Mouse (Mus musculus) ES-E14 (cell line): ENCODE data around the gene Lcp2. TPM values are rescaled to one million over a fixed set of nuclear protein-coding genes. Genes with fewer than 3 reads are reported as not detected.

Experiments
- DNase-seq: peaks from one replicate; pipeline ENCODE4 v3.0.0-alpha.2; 2013; ENCODE audit warnings: low read depth, low spot score
- H3K27ac ChIP-seq: 2 replicates; pipeline ENCODE4 v1.5.1; 2012; ENCODE audit warnings: low read depth, mild to moderate bottlenecking, low read length, moderate library complexity, mixed read lengths; ENCODE audit not compliant: poor library complexity, insufficient read depth, severe bottlenecking
- H3K36me3 ChIP-seq: 2 replicates; pipeline ENCODE4 v1.6.1; 2012; ENCODE audit warnings: mild to moderate bottlenecking, low read length, moderate library complexity, mixed read lengths; ENCODE audit not compliant: control insufficient read depth, poor library complexity, insufficient read depth, severe bottlenecking
- H3K4me1 ChIP-seq, 2 experiments: fragments of 150-350 bp in 1 of 2; sonication (generic) in 1 of 2; 2 replicates each; pipeline ENCODE4 v1.6.1; 2012; ENCODE audit warnings: low read length in 2 of 2, mild to moderate bottlenecking in 1 of 2, mixed read lengths in 1 of 2; ENCODE audit not compliant: control insufficient read depth in 2 of 2, insufficient read depth in 2 of 2, poor library complexity in 1 of 2
- H3K4me3 ChIP-seq, 2 experiments: fragments of 150-350 bp in 1 of 2; sonication (generic) in 1 of 2; 2 replicates each; pipeline ENCODE4 v1.5.1; 2012; ENCODE audit warnings: low read length in 2 of 2, low read depth in 1 of 2, mild to moderate bottlenecking in 1 of 2, mixed read lengths in 1 of 2; ENCODE audit not compliant: insufficient read depth in 1 of 2, poor library complexity in 1 of 2, severe bottlenecking in 1 of 2
- H3K9ac ChIP-seq: 2 replicates; pipeline ENCODE4 v1.6.1; 2012; ENCODE audit warnings: low read depth, mild to moderate bottlenecking, low read length, mixed read lengths; ENCODE audit not compliant: poor library complexity, insufficient read depth, severe bottlenecking
- H3K9me3 ChIP-seq: fragments of 150-350 bp; sonication (generic); 2 replicates; pipeline ENCODE4 v1.6.1; 2012; ENCODE audit warnings: low read depth, mild to moderate bottlenecking, low read length; ENCODE audit not compliant: control insufficient read depth, insufficient read depth
- CHD2 ChIP-seq: IDR thresholded peaks from 2 replicates; pipeline ENCODE4 v1.6.1; 2014; ENCODE audit warnings: mild to moderate bottlenecking, low read depth, low read length, inconsistent platforms
- HCFC1 ChIP-seq: IDR thresholded peaks from 2 replicates; pipeline ENCODE4 v1.6.1; 2012; ENCODE audit warnings: low read length, inconsistent platforms, borderline replicate concordance; ENCODE audit not compliant: insufficient read depth
- MAFK ChIP-seq: IDR thresholded peaks from 2 replicates; pipeline ENCODE4 v1.6.1; 2014; ENCODE audit warnings: mild to moderate bottlenecking, low read depth, low read length, inconsistent platforms; ENCODE audit not compliant: insufficient read depth
- ZC3H11A ChIP-seq: IDR thresholded peaks from 2 replicates; pipeline ENCODE4 v1.6.1; 2012; ENCODE audit warnings: low read depth, mild to moderate bottlenecking, inconsistent platforms, low read length, borderline replicate concordance
- ZNF384 ChIP-seq: IDR thresholded peaks from 2 replicates; pipeline ENCODE4 v1.6.1; 2012; ENCODE audit warnings: low read depth, low read length, inconsistent platforms
- in situ Hi-C, 2 experiments: fragments of 600-800 bp; cut with MboI; formaldehyde crosslinking; loops; one replicate each; pipeline ENCODE4 v1.15.1; 2025; ENCODE audit warnings: low sequenced_read_pairs in 2 of 2, inconsistent platforms in 1 of 2; ENCODE audit not compliant: unreplicated experiment in 2 of 2
- total RNA-seq: library from RNA; depleted of rRNA; stranded (reverse); fragments of 300-350 nt; gene quantifications from 2 replicates; pipeline ENCODE4 v1.2.3, GENCODE M21; 2012

Lcp2 gene
- total RNA-seq, 1 experiment, result 0.09 TPM

GRCm38 (mm10) chr11:34072309-34072708 is 25.6 kb downstream of the Lcp2 start:
- Histone ChIP-seq H3K4me3 (no peak overlapping the region), H3K9ac (no peak overlapping the region), H3K27ac (no peak overlapping the region), H3K9me3 (no peaks in the 10 kb centered on the region), H3K36me3 (no peaks in the 10 kb centered on the region), H3K4me1 (peaks cover 0 to 5% of the 10 kb centered on the region in 2 experiments; a peak in 1 of 4 replicates)
- in situ Hi-C loops, result no loop called here
- DNase-seq, result peak; percentile 25
- TF ChIP-seq ZNF384 (no peak), CHD2 (no peak), HCFC1 (no peak), ZC3H11A (no peak), MAFK (no peak)

- no peak overlapping the region for H3K27ac ChIP-seq
- H3K9ac ChIP-seq, result no peak overlapping the region
- in situ Hi-C loops, result no loop called here
- H3K36me3 ChIP-seq, result no peaks in the 10 kb centered on the region
- peaks cover 0 to 5% of the 10 kb centered on the region in 2 experiments; a peak in 1 of 4 replicates for H3K4me1 ChIP-seq
- H3K4me3 ChIP-seq, result no peak overlapping the region
- TF ChIP-seq ZNF384 (no peak), ZC3H11A (peak; percentile 28; the same call in 1 of the 2 replicates), HCFC1 (peak; percentile 34; the same call in 1 of the 2 replicates)
- DNase-seq, result peak; percentile 59
- no peaks in the 10 kb centered on the region for H3K9me3 ChIP-seq
Observed at GRCm38 (mm10) chr11:34073776-34074175, 27.1 kb downstream of the Lcp2 start.

DNA sequence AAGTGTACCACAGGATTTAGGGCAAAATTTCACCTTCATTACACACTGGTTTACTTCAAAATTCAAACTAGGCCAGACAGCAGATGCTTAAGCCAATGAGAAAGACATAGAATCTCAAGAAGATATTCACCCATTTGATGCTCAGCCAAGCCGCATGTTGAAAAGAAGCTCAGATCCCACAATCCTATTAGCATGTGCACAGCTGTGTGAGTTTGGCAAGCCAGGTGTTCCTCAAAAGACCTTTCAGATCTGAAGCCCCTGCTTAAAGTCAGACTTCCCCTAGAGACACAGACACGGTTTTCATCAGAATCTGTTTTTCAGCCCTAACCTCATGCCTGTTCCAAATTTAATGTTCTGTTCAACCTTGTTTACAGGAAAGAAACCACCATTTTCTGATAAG is 31.1 kb downstream of the Lcp2 start:
- Histone ChIP-seq H3K9ac (no peak overlapping the region), H3K27ac (no peak overlapping the region), H3K36me3 (no peaks in the 10 kb centered on the region), H3K9me3 (no peaks in the 10 kb centered on the region), H3K4me3 (no peak overlapping the region), H3K4me1 (peaks cover 0 to 2% of the 10 kb centered on the region in 2 experiments; a peak in 1 of 4 replicates)
- no peak for DNase-seq
- in situ Hi-C loops, result no loop called here
- TF ChIP-seq ZNF384 (no peak), MAFK (no peak), CHD2 (no peak), HCFC1 (no peak), ZC3H11A (no peak)

GRCm38 (mm10) chr11:34078581-34078980 is 31.9 kb downstream of the Lcp2 start:
- H3K4me3 ChIP-seq, result no peak overlapping the region
- DNase-seq, result no peak
- no peaks in the 10 kb centered on the region for H3K4me1 ChIP-seq
- in situ Hi-C loops, result no loop called here
- H3K36me3 ChIP-seq, result no peaks in the 10 kb centered on the region
- no peak overlapping the region for H3K9ac ChIP-seq
- no peaks in the 10 kb centered on the region for H3K9me3 ChIP-seq
- TF ChIP-seq HCFC1, result no peak
- TF ChIP-seq MAFK, result no peak
- TF ChIP-seq ZC3H11A, result no peak
- H3K27ac ChIP-seq, result no peak overlapping the region

DNA sequence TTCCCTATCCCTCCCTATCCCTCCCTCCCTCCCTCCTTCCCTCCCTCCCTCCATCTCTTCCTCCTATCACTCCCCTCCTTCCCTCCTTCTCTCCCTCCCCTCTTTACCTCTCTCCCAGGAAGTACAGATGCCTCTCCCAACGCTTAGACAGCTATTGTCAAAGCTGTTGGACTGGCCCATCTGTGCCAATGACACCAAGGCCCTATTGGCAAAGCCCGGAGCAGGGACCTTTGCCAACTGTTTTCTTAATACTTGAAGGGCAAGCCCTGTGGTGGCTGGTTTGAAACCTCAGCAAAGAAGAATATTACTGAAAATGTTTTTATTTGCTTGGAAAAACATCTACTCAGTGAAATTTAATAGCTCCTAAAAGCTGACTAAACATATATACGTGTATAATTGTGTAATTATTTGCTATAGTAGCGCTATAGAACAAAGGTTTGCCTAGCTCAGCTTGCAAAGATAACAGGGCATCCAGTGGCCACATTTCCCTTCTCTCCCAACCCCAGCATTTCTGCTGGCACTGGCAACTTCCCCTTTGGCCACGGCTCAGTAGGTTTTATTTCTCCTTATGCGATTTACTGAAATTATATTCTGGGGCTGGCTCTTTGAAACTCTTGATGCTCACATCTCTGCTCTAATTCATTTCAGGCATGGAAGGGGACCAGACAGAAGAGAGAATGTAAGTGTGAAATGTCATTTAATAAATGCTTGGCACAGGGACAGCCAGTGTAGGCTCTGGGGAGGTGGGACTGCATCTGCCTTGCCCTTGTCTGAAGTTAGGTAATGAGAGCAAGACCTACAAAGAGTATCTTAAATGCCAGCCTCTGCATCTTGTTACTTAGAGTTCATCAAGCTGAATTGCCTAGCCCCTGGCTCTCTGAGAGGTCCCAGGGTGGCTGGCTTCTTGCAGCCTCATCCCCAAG is 33.1 kb downstream of the Lcp2 start:
- no peak for TF ChIP-seq MAFK
- TF ChIP-seq HCFC1, result no peak
- no peak for TF ChIP-seq CHD2
- no peak for TF ChIP-seq ZC3H11A
- no peak for TF ChIP-seq ZNF384
- in situ Hi-C loops, result no loop called here
- no peak for DNase-seq

More for the DNA sequence above, 33.1 kb downstream of the Lcp2 start:
- Histone ChIP-seq H3K9me3 (no peaks in the 10 kb centered on the region), H3K4me1 (no peaks in the 10 kb centered on the region), H3K4me3 (no peak overlapping the region), H3K27ac (no peak overlapping the region), H3K36me3 (no peaks in the 10 kb centered on the region), H3K9ac (no peak overlapping the region)
